Mouse (Mus musculus) ES-E14 (cell line): ENCODE measurements around the gene Slc35b2. TPM values are rescaled to one million over a fixed set of nuclear protein-coding genes. Genes with fewer than 3 reads are reported as not detected.

Source experiments
- DNase-seq: peaks from one replicate; pipeline ENCODE4 v3.0.0-alpha.2; 2013; ENCODE audit warnings: low read depth, low spot score
- H3K27ac ChIP-seq: 2 replicates; pipeline ENCODE4 v1.5.1; 2012; ENCODE audit warnings: low read depth, mild to moderate bottlenecking, low read length, moderate library complexity, mixed read lengths; ENCODE audit not compliant: poor library complexity, insufficient read depth, severe bottlenecking
- H3K36me3 ChIP-seq: 2 replicates; pipeline ENCODE4 v1.6.1; 2012; ENCODE audit warnings: mild to moderate bottlenecking, low read length, moderate library complexity, mixed read lengths; ENCODE audit not compliant: control insufficient read depth, poor library complexity, insufficient read depth, severe bottlenecking
- H3K4me1 ChIP-seq, 2 experiments: fragments of 150-350 bp in 1 of 2; sonication (generic) in 1 of 2; 2 replicates each; pipeline ENCODE4 v1.6.1; 2012; ENCODE audit warnings: low read length in 2 of 2, mild to moderate bottlenecking in 1 of 2, mixed read lengths in 1 of 2; ENCODE audit not compliant: control insufficient read depth in 2 of 2, insufficient read depth in 2 of 2, poor library complexity in 1 of 2
- H3K4me3 ChIP-seq, 2 experiments: fragments of 150-350 bp in 1 of 2; sonication (generic) in 1 of 2; 2 replicates each; pipeline ENCODE4 v1.5.1; 2012; ENCODE audit warnings: low read length in 2 of 2, low read depth in 1 of 2, mild to moderate bottlenecking in 1 of 2, mixed read lengths in 1 of 2; ENCODE audit not compliant: insufficient read depth in 1 of 2, poor library complexity in 1 of 2, severe bottlenecking in 1 of 2
- H3K9ac ChIP-seq: 2 replicates; pipeline ENCODE4 v1.6.1; 2012; ENCODE audit warnings: low read depth, mild to moderate bottlenecking, low read length, mixed read lengths; ENCODE audit not compliant: poor library complexity, insufficient read depth, severe bottlenecking
- H3K9me3 ChIP-seq: fragments of 150-350 bp; sonication (generic); 2 replicates; pipeline ENCODE4 v1.6.1; 2012; ENCODE audit warnings: low read depth, mild to moderate bottlenecking, low read length; ENCODE audit not compliant: control insufficient read depth, insufficient read depth
- CHD2 ChIP-seq: IDR thresholded peaks from 2 replicates; pipeline ENCODE4 v1.6.1; 2014; ENCODE audit warnings: mild to moderate bottlenecking, low read depth, low read length, inconsistent platforms
- HCFC1 ChIP-seq: IDR thresholded peaks from 2 replicates; pipeline ENCODE4 v1.6.1; 2012; ENCODE audit warnings: low read length, inconsistent platforms, borderline replicate concordance; ENCODE audit not compliant: insufficient read depth
- MAFK ChIP-seq: IDR thresholded peaks from 2 replicates; pipeline ENCODE4 v1.6.1; 2014; ENCODE audit warnings: mild to moderate bottlenecking, low read depth, low read length, inconsistent platforms; ENCODE audit not compliant: insufficient read depth
- ZC3H11A ChIP-seq: IDR thresholded peaks from 2 replicates; pipeline ENCODE4 v1.6.1; 2012; ENCODE audit warnings: low read depth, mild to moderate bottlenecking, inconsistent platforms, low read length, borderline replicate concordance
- ZNF384 ChIP-seq: IDR thresholded peaks from 2 replicates; pipeline ENCODE4 v1.6.1; 2012; ENCODE audit warnings: low read depth, low read length, inconsistent platforms
- in situ Hi-C, 2 experiments: fragments of 600-800 bp; cut with MboI; formaldehyde crosslinking; loops; one replicate each; pipeline ENCODE4 v1.15.1; 2025; ENCODE audit warnings: low sequenced_read_pairs in 2 of 2, inconsistent platforms in 1 of 2; ENCODE audit not compliant: unreplicated experiment in 2 of 2
- total RNA-seq: library from RNA; depleted of rRNA; stranded (reverse); fragments of 300-350 nt; gene quantifications from 2 replicates; pipeline ENCODE4 v1.2.3, GENCODE M21; 2012

Slc35b2 gene
- total RNA-seq, 1 experiment, result 96.7 TPM

DNA sequence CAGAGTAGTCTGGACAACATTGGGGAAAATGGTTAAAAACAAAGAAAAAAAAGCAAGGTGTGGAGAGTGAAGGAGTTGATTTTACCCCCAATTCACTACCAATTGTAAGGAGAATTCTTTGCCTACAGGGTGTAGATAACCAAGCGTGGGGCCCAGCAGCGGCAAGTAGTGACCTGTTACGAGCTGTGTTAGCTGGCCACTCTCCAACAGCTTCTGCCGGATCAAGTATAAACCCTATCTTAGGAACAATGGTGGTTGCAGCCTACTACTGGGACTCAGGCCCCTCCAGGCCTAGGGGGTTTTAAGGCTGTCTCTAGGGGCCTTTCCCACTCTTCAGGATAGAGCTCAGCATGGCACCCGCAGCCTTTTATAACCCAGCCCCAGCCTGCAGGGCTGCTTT, 14.6 kb downstream of the Slc35b2 start:
- H3K4me1 ChIP-seq, result peaks cover 0 to 29% of the 10 kb centered on the region in 2 experiments; a peak in 2 of 4 replicates
- H3K36me3 ChIP-seq, result no peaks in the 10 kb centered on the region
- peak overlapping the region; percentile 10; the same call in 1 of the 2 replicates for H3K9ac ChIP-seq
- H3K4me3 ChIP-seq, result no peak overlapping the region
- in situ Hi-C loops, result no loop called here
- no peak for TF ChIP-seq ZNF384
- no peak for TF ChIP-seq MAFK
- no peak for TF ChIP-seq CHD2
- TF ChIP-seq ZC3H11A, result no peak
- TF ChIP-seq HCFC1, result no peak
- DNase-seq, result no peak
- no peaks in the 10 kb centered on the region for H3K9me3 ChIP-seq
- H3K27ac ChIP-seq, result peak overlapping the region; percentile 1; the same call in 1 of the 2 replicates

DNA sequence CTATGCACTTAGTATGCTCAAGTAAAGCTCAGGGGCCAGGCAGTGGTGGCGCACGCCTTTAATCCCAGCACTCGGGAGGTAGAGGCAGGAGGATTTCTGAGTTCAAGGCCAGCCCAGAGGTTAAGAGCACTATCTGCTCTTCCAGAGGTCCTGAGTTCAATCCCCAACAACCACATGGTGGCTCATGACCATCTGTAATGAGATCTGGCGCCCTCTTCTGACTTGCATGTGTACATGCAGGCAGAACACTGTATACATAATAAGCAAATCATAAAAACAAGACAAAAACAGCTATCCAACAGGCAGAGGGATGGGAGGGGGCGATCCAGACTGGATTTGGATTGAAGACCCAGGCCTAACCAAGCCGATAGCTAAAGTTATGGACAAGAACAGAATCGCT, 15.2 kb downstream of the Slc35b2 start:
- DNase-seq, result no peak
- TF ChIP-seq MAFK, result no peak
- no peak for TF ChIP-seq HCFC1
- no peak for TF ChIP-seq CHD2
- TF ChIP-seq ZC3H11A, result no peak
- no peak for TF ChIP-seq ZNF384
- Histone ChIP-seq H3K9me3 (no peaks in the 10 kb centered on the region), H3K4me3 (no peak overlapping the region), H3K9ac (peak overlapping the region; percentile 16; the same call in 1 of the 2 replicates), H3K36me3 (no peaks in the 10 kb centered on the region; the same call in 1 of the 2 replicates), H3K27ac (peak overlapping the region; percentile 29; the same call in 1 of the 2 replicates), H3K4me1 (peaks cover 2 to 31% of the 10 kb centered on the region in 2 experiments; a peak in 3 of 4 replicates)
- in situ Hi-C loops, result no loop called here

DNA sequence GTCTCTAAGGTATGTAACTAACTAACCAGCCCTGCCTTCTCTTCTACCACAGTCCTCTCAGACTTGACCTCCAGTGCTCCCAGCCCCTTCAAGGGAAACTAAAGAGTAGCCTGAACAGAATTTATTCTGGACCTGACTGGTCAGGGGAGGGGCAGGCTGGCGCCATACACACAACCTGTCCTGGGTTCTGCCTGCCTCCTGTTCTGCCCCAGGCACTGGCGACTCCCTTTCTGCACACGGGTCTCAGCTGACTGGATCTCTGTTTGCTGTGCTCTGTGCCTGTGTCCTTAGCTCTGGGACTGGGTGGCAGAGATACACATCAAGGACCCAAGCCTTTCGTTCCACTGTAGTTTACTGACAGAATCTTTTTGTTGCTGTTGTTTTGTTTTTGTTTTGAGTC, 15.9 kb downstream of the Slc35b2 start:
- peak overlapping the region; percentile 13; the same call in 1 of the 2 replicates for H3K9ac ChIP-seq
- peak overlapping the region; percentile 29 for H3K27ac ChIP-seq
- no peak for DNase-seq

DNA sequence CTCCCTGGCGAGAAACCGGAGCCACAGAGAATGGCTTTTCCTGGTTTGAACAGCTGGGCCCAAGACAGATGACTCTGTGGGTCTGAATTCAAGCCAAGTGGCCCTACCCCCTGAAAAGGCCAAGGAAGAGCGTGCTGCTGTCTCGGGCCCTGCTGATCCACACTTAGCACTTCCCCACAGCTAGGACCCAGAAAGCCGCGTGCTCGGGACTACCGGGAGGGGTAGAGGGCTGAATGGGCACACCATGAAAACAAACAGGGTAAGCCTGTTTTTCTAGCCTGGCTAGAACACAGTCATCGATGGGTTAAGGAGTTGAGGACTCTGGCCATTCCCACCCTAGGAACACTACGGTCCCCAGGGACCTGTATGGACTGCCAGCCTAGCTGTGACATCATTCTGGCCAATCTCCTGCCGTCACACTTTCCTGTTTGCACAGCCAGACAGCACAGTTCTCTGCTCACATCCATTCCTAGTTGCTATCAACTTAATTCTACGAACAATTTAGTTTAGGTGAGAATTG, 17.3 kb downstream of the Slc35b2 start:
- Histone ChIP-seq H3K27ac (peak overlapping the region; percentile 46; the same call in 1 of the 2 replicates), H3K4me3 (0 out of 4 replicates have a peak overlapping the region, but pooled peaks of 1 of the 2 experiments have one; percentile 22), H3K4me1 (peaks cover 7 to 38% of the 10 kb centered on the region in 2 experiments), H3K9me3 (no peaks in the 10 kb centered on the region), H3K36me3 (peaks cover 13% of the 10 kb centered on the region), H3K9ac (peak overlapping the region; percentile 62)
- in situ Hi-C loops, result no loop called here
- TF ChIP-seq MAFK, result no peak
- no peak for TF ChIP-seq HCFC1
- no peak for TF ChIP-seq ZNF384
- no peak for TF ChIP-seq ZC3H11A
- DNase-seq, result no peak

More for the DNA sequence above, 15.9 kb downstream of the Slc35b2 start:
- TF ChIP-seq CHD2, result no peak
- TF ChIP-seq ZC3H11A, result no peak
- no peak for TF ChIP-seq HCFC1
- TF ChIP-seq ZNF384, result no peak
- TF ChIP-seq MAFK, result no peak
- in situ Hi-C loops, result no loop called here
- Histone ChIP-seq H3K9me3 (no peaks in the 10 kb centered on the region), H3K36me3 (peaks cover 3% of the 10 kb centered on the region; the same call in 1 of the 2 replicates), H3K4me3 (no peak overlapping the region), H3K4me1 (peaks cover 3 to 34% of the 10 kb centered on the region in 2 experiments; a peak in 3 of 4 replicates)

DNA sequence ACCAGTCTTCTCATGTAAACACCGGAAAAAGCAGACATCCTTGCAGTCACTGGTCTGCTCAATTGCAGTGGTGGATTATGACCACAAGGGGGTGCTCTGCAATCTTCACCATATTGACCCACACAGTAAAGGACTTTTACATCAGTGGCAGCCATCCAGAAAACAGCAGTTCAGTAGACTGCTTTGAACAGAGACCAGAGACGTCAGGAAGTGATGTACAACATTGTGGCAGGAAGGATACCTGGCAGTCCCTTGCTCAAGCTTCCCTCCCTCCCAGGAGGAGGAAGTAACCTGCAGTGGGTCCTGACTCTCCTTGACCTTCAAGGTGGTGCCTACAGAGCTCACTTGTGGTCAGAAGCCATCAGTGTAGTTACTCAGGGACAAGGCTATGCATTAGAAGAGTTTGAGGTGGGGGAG, 17.9 kb downstream of the Slc35b2 start:
- Histone ChIP-seq H3K27ac (no peak overlapping the region), H3K36me3 (peaks cover 17% of the 10 kb centered on the region), H3K4me1 (peaks cover 7 to 42% of the 10 kb centered on the region in 2 experiments), H3K9me3 (no peaks in the 10 kb centered on the region), H3K9ac (no peak overlapping the region), H3K4me3 (no peak overlapping the region)
- TF ChIP-seq HCFC1 (no peak), ZC3H11A (0 out of 2 replicates have a peak, but pooled peaks have one; percentile 7)
- DNase-seq, result no peak
- in situ Hi-C loops, result no loop called here
